Mouse (Mus musculus): ENCODE results near the gene Casp8. TPM values are rescaled to one million over a fixed set of nuclear protein-coding genes. Genes with fewer than 3 reads are reported as not detected.
"Not testable (repeated sequence)": the region's sequence is repeated elsewhere in the genome, so short reads cannot be mapped to it uniquely, and the experiment has no call there.

Gene Casp8
- polyA plus RNA-seq, 1 experiment from 2014 or later: 41.3 TPM

DNA sequence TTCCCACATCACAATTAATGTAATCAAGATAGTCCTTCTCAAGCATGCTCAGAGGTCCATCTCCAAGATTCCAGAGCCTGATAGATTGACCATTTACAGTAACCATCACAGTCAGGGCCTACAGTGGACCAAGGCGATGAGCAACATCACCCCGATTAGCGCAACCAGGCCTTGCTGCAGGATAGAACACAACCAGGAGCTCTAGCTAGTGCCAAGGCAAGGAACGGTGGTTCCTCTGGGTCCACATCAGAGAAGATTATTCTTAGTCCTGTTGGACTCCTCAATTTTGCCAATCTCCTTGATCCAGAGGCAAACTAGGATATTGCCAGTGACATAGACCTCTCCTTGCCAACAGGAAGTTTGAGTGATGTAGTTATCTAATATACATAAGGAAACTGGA lies 6.8 kb upstream of the Casp8 start:
- WGBS: 96% methylated on average over 4 of the region's 4 CpGs
- Histone ChIP-seq H3K27me3 (ENCODE audit: control insufficient read depth, insufficient read depth, low read length) (no peaks in the 10 kb centered on the region), H3K9me3 (ENCODE audit: control insufficient read depth, low read length) (no peaks in the 10 kb centered on the region), H3K27ac (ENCODE audit: low read depth, low read length) (no peak overlapping the region), H3K4me2 (replicated peaks; ENCODE audit: low read depth, low read length) (no peak overlapping the region), H3K4me3 (ENCODE audit: low read length) (no peak overlapping the region), H3K36me3 (ENCODE audit: control insufficient read depth, insufficient read depth, low read length) (no peaks in the 10 kb centered on the region), H3K9ac (ENCODE audit: low read depth, low read length) (no peak overlapping the region), H3K4me1 (ENCODE audit: control insufficient read depth, insufficient read depth, low read length) (no peaks in the 10 kb centered on the region)
- ATAC-seq (ENCODE audit: low FRiP score, low TSS enrichment): no peak

DNA sequence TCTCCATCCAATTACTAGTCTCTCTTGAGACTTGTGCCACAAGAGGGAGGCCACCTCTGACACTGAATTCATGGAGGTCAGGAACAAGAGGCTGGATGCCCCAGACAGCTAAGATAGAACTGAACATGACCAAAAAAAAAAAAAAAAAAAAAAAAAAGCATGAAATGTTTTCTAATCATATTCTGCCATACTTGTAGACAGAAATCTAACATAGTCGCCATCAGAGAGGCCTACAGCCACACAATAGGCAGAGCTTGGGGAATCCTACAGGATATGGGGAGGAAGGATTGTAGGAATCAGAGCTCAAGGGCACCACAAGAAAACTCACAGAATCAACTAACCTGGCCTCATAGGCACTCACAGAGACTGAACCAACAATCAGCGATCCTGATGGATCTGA lies 469 bp upstream of the Casp8 start:
- Histone ChIP-seq H3K4me3 (ENCODE audit: low read length) (peak overlapping the region; percentile 63; the same call in 1 of the 2 replicates), H3K4me1 (ENCODE audit: control insufficient read depth, insufficient read depth, low read length) (peaks cover 8% of the 10 kb centered on the region; the same call in 1 of the 2 replicates), H3K9me3 (ENCODE audit: control insufficient read depth, low read length) (peaks cover 4% of the 10 kb centered on the region; the same call in 1 of the 2 replicates), H3K27me3 (ENCODE audit: control insufficient read depth, insufficient read depth, low read length) (no peaks in the 10 kb centered on the region), H3K9ac (ENCODE audit: low read depth, low read length) (no peak overlapping the region), H3K4me2 (replicated peaks; ENCODE audit: low read depth, low read length) (peak overlapping the region; percentile 58; the same call in 1 of the 2 replicates), H3K27ac (ENCODE audit: low read depth, low read length) (0 out of 2 replicates have a peak overlapping the region, but pooled peaks have one; percentile 83), H3K36me3 (ENCODE audit: control insufficient read depth, insufficient read depth, low read length) (no peaks in the 10 kb centered on the region; the same call in 1 of the 2 replicates)
- ATAC-seq (ENCODE audit: low FRiP score, low TSS enrichment): no peak
- WGBS: 61% methylated on average over 2 of the region's 2 CpGs

DNA sequence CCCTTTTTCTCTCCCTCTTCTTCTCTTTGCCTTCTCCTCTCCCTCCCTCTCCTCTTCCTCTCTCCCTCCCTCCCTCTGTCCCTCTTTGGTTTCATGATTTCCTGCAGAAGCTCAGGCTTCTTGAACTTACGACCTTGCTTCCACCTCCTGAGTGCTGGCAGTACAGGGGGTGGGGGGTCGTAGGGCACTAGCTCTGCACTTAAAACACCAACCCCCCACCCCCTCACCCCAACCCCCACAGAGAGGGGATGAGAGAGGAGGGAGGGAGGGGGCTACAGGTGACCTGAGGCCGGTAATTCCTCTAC lies 837 bp downstream of the Casp8 start:
- H3K9ac ChIP-seq (ENCODE audit: low read depth, low read length): peak overlapping the region; percentile 79
- peak overlapping the region; percentile 83; the same call in 1 of the 2 replicates for H3K27ac ChIP-seq (ENCODE audit: low read depth, low read length)
- no peaks in the 10 kb centered on the region; the same call in 1 of the 2 replicates for H3K36me3 ChIP-seq (ENCODE audit: control insufficient read depth, insufficient read depth, low read length)
- peak overlapping the region; percentile 58 for H3K4me2 ChIP-seq (replicated peaks; ENCODE audit: low read depth, low read length)
- ATAC-seq (ENCODE audit: low FRiP score, low TSS enrichment): peak; percentile 36; the same call in 1 of the 2 replicates
- H3K9me3 ChIP-seq (ENCODE audit: control insufficient read depth, low read length): peaks cover 4% of the 10 kb centered on the region; the same call in 1 of the 2 replicates
- 2% methylated on average over 3 of the region's 3 CpGs for WGBS
- peak overlapping the region; percentile 63 for H3K4me3 ChIP-seq (ENCODE audit: low read length)
- H3K27me3 ChIP-seq (ENCODE audit: control insufficient read depth, insufficient read depth, low read length): no peaks in the 10 kb centered on the region
- H3K4me1 ChIP-seq (ENCODE audit: control insufficient read depth, insufficient read depth, low read length): peaks cover 8% of the 10 kb centered on the region; the same call in 1 of the 2 replicates

- no peak for ATAC-seq (ENCODE audit: low FRiP score, low TSS enrichment)
- 75% methylated on average over 4 of the region's 4 CpGs for WGBS
- no peaks in the 10 kb centered on the region for H3K27me3 ChIP-seq (ENCODE audit: control insufficient read depth, insufficient read depth, low read length)
- H3K4me3 ChIP-seq (ENCODE audit: low read length): no peak overlapping the region
- H3K27ac ChIP-seq (ENCODE audit: low read depth, low read length): no peak overlapping the region
- peak overlapping the region; percentile 21; the same call in 1 of the 2 replicates for H3K4me2 ChIP-seq (replicated peaks; ENCODE audit: low read depth, low read length)
- peaks cover 8% of the 10 kb centered on the region; the same call in 1 of the 2 replicates for H3K4me1 ChIP-seq (ENCODE audit: control insufficient read depth, insufficient read depth, low read length)
- peaks cover 4% of the 10 kb centered on the region; the same call in 1 of the 2 replicates for H3K9me3 ChIP-seq (ENCODE audit: control insufficient read depth, low read length)
- no peaks in the 10 kb centered on the region; the same call in 1 of the 2 replicates for H3K36me3 ChIP-seq (ENCODE audit: control insufficient read depth, insufficient read depth, low read length)
- no peak overlapping the region for H3K9ac ChIP-seq (ENCODE audit: low read depth, low read length)
Measured at GRCm38 (mm10) chr1:58796853-58797252, 1.7 kb downstream of the Casp8 start.

DNA sequence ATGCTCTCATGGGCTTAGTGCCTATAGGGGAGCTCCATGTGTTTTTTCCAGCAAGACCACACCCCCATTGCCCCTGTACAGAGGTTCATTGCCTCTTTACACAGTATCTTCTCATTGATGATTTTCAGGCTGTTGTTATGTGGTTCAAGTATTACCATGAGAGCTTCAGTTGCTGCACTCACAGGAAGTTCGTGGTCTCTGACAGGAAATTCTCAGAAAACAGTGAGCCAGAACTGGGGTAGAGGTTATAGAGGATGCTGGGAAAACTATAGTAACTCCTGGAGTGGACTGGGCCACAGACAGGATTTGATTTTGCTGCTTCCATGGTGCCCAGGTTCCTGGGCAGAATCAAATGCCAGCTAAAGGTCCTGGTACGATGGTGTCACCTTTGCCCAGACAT lies 2.2 kb downstream of the Casp8 start:
- Histone ChIP-seq H3K9me3 (ENCODE audit: control insufficient read depth, low read length) (peaks cover 4% of the 10 kb centered on the region; the same call in 1 of the 2 replicates), H3K4me1 (ENCODE audit: control insufficient read depth, insufficient read depth, low read length) (peaks cover 8% of the 10 kb centered on the region; the same call in 1 of the 2 replicates), H3K4me3 (ENCODE audit: low read length) (no peak overlapping the region), H3K27ac (ENCODE audit: low read depth, low read length) (no peak overlapping the region), H3K9ac (ENCODE audit: low read depth, low read length) (no peak overlapping the region), H3K27me3 (ENCODE audit: control insufficient read depth, insufficient read depth, low read length) (no peaks in the 10 kb centered on the region), H3K36me3 (ENCODE audit: control insufficient read depth, insufficient read depth, low read length) (no peaks in the 10 kb centered on the region; the same call in 1 of the 2 replicates), H3K4me2 (replicated peaks; ENCODE audit: low read depth, low read length) (no peak overlapping the region; the same call in 1 of the 2 replicates)
- no peak for ATAC-seq (ENCODE audit: low FRiP score, low TSS enrichment)
- WGBS: 73% methylated on average over 2 of the region's 2 CpGs

- H3K27ac ChIP-seq (ENCODE audit: low read depth, low read length): no peak overlapping the region
- WGBS: 91% methylated on average over 4 of the region's 4 CpGs
Measured at GRCm38 (mm10) chr1:58798911-58799310, 3.7 kb downstream of the Casp8 start.

GRCm38 (mm10) chr1:58800644-58801043 lies 5.5 kb downstream of the Casp8 start:
- not testable (repeated sequence) for H3K4me2 ChIP-seq (replicated peaks; ENCODE audit: low read depth, low read length); ATAC-seq (ENCODE audit: low FRiP score, low TSS enrichment); H3K4me1 ChIP-seq (ENCODE audit: control insufficient read depth, insufficient read depth, low read length); H3K36me3 ChIP-seq (ENCODE audit: control insufficient read depth, insufficient read depth, low read length); H3K27me3 ChIP-seq (ENCODE audit: control insufficient read depth, insufficient read depth, low read length); H3K4me3 ChIP-seq (ENCODE audit: low read length); H3K9ac ChIP-seq (ENCODE audit: low read depth, low read length); H3K9me3 ChIP-seq (ENCODE audit: control insufficient read depth, low read length); H3K27ac ChIP-seq (ENCODE audit: low read depth, low read length)
- WGBS: 72% methylated on average over 7 of the region's 7 CpGs

More at GRCm38 (mm10) chr1:58798911-58799310, 3.7 kb downstream of the Casp8 start:
- H3K4me1 ChIP-seq (ENCODE audit: control insufficient read depth, insufficient read depth, low read length): peaks cover 8% of the 10 kb centered on the region; the same call in 1 of the 2 replicates
- no peak overlapping the region for H3K4me2 ChIP-seq (replicated peaks; ENCODE audit: low read depth, low read length)
- no peak for ATAC-seq (ENCODE audit: low FRiP score, low TSS enrichment)
- H3K4me3 ChIP-seq (ENCODE audit: low read length): no peak overlapping the region
- H3K9me3 ChIP-seq (ENCODE audit: control insufficient read depth, low read length): peaks cover 4% of the 10 kb centered on the region; the same call in 1 of the 2 replicates
- no peak overlapping the region for H3K9ac ChIP-seq (ENCODE audit: low read depth, low read length)
- no peaks in the 10 kb centered on the region; the same call in 1 of the 2 replicates for H3K36me3 ChIP-seq (ENCODE audit: control insufficient read depth, insufficient read depth, low read length)
- H3K27me3 ChIP-seq (ENCODE audit: control insufficient read depth, insufficient read depth, low read length): no peaks in the 10 kb centered on the region

GRCm38 (mm10) chr1:58801558-58802285 lies 6.5 kb downstream of the Casp8 start:
- ATAC-seq (ENCODE audit: low FRiP score, low TSS enrichment): no peak; the same call in 1 of the 2 replicates
- Histone ChIP-seq H3K4me1 (ENCODE audit: control insufficient read depth, insufficient read depth, low read length) (peaks cover 8% of the 10 kb centered on the region; the same call in 1 of the 2 replicates), H3K9ac (ENCODE audit: low read depth, low read length) (no peak overlapping the region), H3K27ac (ENCODE audit: low read depth, low read length) (no peak overlapping the region), H3K27me3 (ENCODE audit: control insufficient read depth, insufficient read depth, low read length) (no peaks in the 10 kb centered on the region), H3K4me3 (ENCODE audit: low read length) (no peak overlapping the region), H3K4me2 (replicated peaks; ENCODE audit: low read depth, low read length) (no peak overlapping the region), H3K9me3 (ENCODE audit: control insufficient read depth, low read length) (peaks cover 4% of the 10 kb centered on the region; the same call in 1 of the 2 replicates), H3K36me3 (ENCODE audit: control insufficient read depth, insufficient read depth, low read length) (no peaks in the 10 kb centered on the region; the same call in 1 of the 2 replicates)
- 93% methylated on average over 8 of the region's 8 CpGs for WGBS

Measured in kidney, embryonic 14.5 days (tissue).